Mouse (Mus musculus) olfactory bulb, adult 2 months (tissue): ENCODE results near the gene Il20. TPM values are rescaled to one million over a fixed set of nuclear protein-coding genes. Genes with fewer than 3 reads are reported as not detected.

Experiments used
- H3K27ac ChIP-seq: fragments of 200-500 bp; 2 replicates; pipeline ENCODE4 v1.5.1; 2012; ENCODE audit warnings: low read depth, low read length; ENCODE audit not compliant: insufficient read depth
- H3K4me1 ChIP-seq: fragments of 200-500 bp; 2 replicates; pipeline ENCODE4 v1.6.1; 2012; ENCODE audit warnings: low read length; ENCODE audit not compliant: control insufficient read depth, insufficient read depth
- H3K4me3 ChIP-seq: fragments of 200-500 bp; 2 replicates; pipeline ENCODE4 v1.5.1; 2012; ENCODE audit warnings: mild to moderate bottlenecking, low read depth, low read length, moderate library complexity; ENCODE audit not compliant: insufficient read depth
- CTCF ChIP-seq: fragments of 200-500 bp; IDR thresholded peaks from 2 replicates; pipeline ENCODE4 v1.5.1; 2012; ENCODE audit warnings: low read depth, mild to moderate bottlenecking, low read length, moderate library complexity; ENCODE audit not compliant: insufficient read depth
- POLR2A ChIP-seq: fragments of 200-500 bp; IDR thresholded peaks from 2 replicates; pipeline ENCODE4 v1.6.1; 2012; ENCODE audit warnings: mild to moderate bottlenecking, low read depth, low read length, moderate library complexity; ENCODE audit not compliant: insufficient read depth
- WGBS: fragments of 180-500 bp; shearing (Covaris S2); methylation state at CpG from one replicate; pipeline ENCODE4 v1.1.7; 2018; 5-methylcytosine and 5-hydroxymethylcytosine counted together
- polyA plus RNA-seq: library from polyadenylated mRNA; stranded (reverse); fragments of >200 nt; gene quantifications from 2 replicates; pipeline ENCODE4 v1.2.4, GENCODE M21; 2012; ENCODE audit warnings: low replicate concordance; ENCODE audit not compliant: missing spikeins, insufficient read depth, insufficient read length

Il20 gene
- polyA plus RNA-seq: not detected in 2 replicates

DNA sequence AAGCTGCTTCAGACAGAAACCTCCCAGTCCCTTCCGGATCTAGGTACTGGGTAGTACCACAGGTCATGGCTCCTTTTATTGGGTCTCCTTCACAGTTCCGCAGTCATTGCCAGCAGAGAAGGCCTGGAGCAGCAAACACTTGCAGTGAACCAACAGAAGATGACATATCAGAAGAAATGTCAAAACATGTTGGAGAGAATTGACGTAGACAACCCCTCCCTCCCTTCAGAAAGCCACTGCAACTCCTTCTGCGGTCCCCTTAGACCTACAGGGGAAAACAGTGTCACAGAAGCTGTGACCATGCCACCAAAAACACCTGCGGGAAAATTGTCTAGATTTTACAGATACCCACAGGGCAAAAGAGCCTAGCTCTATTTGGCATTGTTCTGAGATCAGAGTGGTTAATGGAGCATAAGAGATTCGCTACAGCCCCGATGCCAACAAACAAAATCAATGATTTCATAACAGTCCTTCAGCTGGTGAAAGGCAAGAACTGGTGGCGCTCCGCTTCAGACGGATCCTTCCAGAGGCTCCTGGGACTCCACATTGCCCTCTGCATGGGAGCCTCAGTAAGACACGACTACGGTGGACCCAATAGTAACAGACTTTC lies at the start of gene Il20:
Il20 (minus strand) TSS at position 51 of the 610 bp plus-strand sequence.
- Histone ChIP-seq H3K4me3 (no peak within 1 kb of the TSS), H3K27ac (no peak within 1 kb of the TSS), H3K4me1 (no peaks in the 10 kb centered on the region)
- 67% methylated on average over 12 of the region's 12 CpGs for WGBS
- TF ChIP-seq POLR2A (no peak), CTCF (no peak)

DNA sequence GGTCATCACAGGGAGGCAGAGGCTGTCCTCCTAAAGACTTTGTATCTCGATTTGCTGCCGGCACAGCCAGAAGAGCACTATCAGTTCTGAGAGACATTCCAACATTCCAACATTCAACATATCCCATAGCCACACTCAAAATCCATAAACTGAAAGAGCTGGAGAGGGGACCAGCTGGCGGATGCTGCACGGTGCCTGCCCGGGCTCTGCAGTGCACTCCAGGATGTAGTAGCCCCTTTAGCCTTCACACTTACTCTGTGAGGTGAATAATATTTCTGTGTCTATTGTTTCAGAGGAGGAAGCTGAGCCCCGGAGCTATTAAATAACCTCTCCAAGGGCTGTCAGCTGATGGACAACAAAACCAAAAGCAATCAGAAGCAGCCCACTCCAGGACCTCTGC lies 35.7 kb upstream of the Il20 start:
- WGBS: 76% methylated on average over 6 of the region's 6 CpGs
- H3K4me1 ChIP-seq: no peaks in the 10 kb centered on the region
- no peak overlapping the region for H3K27ac ChIP-seq
- TF ChIP-seq POLR2A: no peak
- H3K4me3 ChIP-seq: no peak overlapping the region

DNA sequence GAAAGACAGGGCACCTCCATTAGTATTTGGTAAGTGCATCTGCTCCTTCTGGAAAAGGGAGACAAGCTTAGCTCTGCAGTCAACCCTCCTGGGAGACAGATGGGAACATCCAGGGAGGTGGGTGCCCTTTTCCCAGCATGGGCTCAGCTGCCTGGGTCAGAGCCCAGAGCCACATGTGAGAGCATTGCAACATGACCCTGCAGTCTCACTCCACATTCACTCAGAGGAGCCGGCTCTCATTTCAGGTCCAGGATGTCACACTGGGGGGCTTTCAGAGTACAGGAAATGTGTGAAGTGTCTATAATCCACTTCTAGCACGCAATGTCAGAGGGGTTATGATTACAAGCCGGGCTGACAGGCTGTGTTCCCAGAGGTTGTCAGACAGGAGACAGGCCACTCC lies 30.6 kb upstream of the Il20 start:
- H3K4me3 ChIP-seq: no peak overlapping the region
- H3K27ac ChIP-seq: no peak overlapping the region
- H3K4me1 ChIP-seq: no peaks in the 10 kb centered on the region
- TF ChIP-seq POLR2A (no peak), CTCF (no peak)
- WGBS: 68% methylated on average over 3 of the region's 3 CpGs

GRCm38 (mm10) chr1:130940065-130940687 lies 28.9 kb upstream of the Il20 start, which contains the start of gene Il19:
Il19 (minus strand) TSS chr1:130940115.
- TF ChIP-seq CTCF (no peak), POLR2A (no peak)
- Histone ChIP-seq H3K4me3 (no peak within 1 kb of the TSS), H3K4me1 (no peaks in the 10 kb centered on the region), H3K27ac (no peak within 1 kb of the TSS)
- 64% methylated on average over 4 of the region's 4 CpGs for WGBS

- WGBS: 68% methylated on average over 7 of the region's 7 CpGs
- H3K4me1 ChIP-seq: no peaks in the 10 kb centered on the region
- H3K4me3 ChIP-seq: no peak overlapping the region
- no peak for TF ChIP-seq POLR2A
- no peak for TF ChIP-seq CTCF
- H3K27ac ChIP-seq: no peak overlapping the region
Measured at GRCm38 (mm10) chr1:130938192-130938591, 26.9 kb upstream of the Il20 start.

- TF ChIP-seq POLR2A (no peak), CTCF (no peak)
- 93% methylated on average over 4 of the region's 4 CpGs for WGBS
- H3K4me1 ChIP-seq: no peaks in the 10 kb centered on the region
- no peak overlapping the region for H3K27ac ChIP-seq
- H3K4me3 ChIP-seq: no peak overlapping the region
Measured at GRCm38 (mm10) chr1:130937170-130937569, 25.9 kb upstream of the Il20 start.

- no peaks in the 10 kb centered on the region for H3K4me1 ChIP-seq
- H3K4me3 ChIP-seq: no peak overlapping the region
- no peak overlapping the region for H3K27ac ChIP-seq
- WGBS: 79% methylated on average over 6 of the region's 6 CpGs
- TF ChIP-seq POLR2A: no peak
Measured at GRCm38 (mm10) chr1:130936351-130936750, 25.1 kb upstream of the Il20 start.

GRCm38 (mm10) chr1:130926484-130926883 lies 15.2 kb upstream of the Il20 start:
- no peak overlapping the region for H3K27ac ChIP-seq
- no peak overlapping the region for H3K4me3 ChIP-seq
- TF ChIP-seq POLR2A (no peak), CTCF (no peak)
- H3K4me1 ChIP-seq: no peaks in the 10 kb centered on the region

DNA sequence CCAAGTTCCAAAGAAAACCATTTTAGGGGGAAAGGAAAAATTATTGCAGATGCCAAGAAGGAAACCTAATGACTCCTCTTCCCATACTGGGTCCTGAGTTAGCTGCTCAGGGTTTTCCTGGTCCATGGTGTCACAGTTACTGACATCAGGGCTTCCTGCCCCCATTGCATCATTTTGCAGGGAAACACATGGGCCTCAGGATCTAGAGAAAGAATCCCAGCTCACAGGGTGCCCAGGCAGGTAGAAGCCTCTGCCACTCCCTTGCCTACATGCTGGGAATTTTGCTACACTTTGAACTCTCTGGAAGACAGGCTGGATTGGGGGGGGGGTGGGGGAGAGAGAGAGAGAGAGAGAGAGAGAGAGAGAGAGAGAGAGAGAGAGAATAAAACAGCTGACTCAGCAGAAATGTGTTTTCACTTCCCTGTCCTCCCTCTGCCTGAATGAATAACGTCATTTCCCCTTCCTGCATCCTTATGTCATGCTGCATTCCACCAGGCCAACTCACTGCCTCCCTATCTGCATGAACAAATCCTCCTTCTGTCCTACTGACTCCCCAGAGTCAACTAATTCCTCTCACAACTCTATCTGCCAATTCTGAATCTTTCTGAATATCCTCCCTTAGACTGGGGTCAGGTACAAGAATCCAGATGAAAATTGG lies 7.2 kb upstream of the Il20 start:
- no peak overlapping the region for H3K27ac ChIP-seq
- TF ChIP-seq POLR2A (no peak), CTCF (no peak)
- no peaks in the 10 kb centered on the region for H3K4me1 ChIP-seq
- 14% methylated on average over 1 of the region's 1 CpGs for WGBS
- H3K4me3 ChIP-seq: no peak overlapping the region
